Mouse (Mus musculus): ENCODE results near the gene Lins1. TPM values are rescaled to one million over a fixed set of nuclear protein-coding genes. Genes with fewer than 3 reads are reported as not detected.

The Lins1 gene
- polyA plus RNA-seq, 1 experiment = 9.6 TPM

DNA sequence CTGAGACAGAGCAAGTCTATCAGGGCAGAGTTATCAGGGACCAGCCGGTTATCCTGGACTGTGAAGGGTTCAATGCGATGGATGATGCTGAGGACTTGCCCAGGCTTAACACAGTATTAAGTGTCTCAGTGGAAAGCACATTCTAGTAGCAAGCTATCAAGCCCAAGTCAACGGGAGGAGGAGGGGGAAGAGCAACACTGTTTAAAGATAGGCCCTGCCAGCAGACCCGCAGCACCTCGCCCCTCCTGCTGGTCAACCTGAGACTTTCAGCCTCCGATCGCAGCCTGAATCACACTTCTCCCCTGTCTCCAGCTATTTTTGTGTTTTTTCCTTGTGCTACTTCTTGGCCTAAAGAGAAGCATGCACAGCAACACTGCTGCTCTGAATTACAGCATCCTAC, 29.4 kb upstream of the Lins1 start:
- TF ChIP-seq POLR2A (IDR thresholded peaks at IDR 0.05; ENCODE audit: control insufficient read depth, low read depth, low read length) = no peak
- no peak for TF ChIP-seq CTCF (IDR thresholded peaks at IDR 0.05; ENCODE audit: control insufficient read depth, insufficient read depth, insufficient replicate concordance, low read depth, low read length)
- no peaks in the 10 kb centered on the region; the same call in 1 of the 2 replicates for H3K36me3 ChIP-seq (ENCODE audit: control insufficient read depth, insufficient read depth, low read length)
- no peak overlapping the region for H3K27ac ChIP-seq (ENCODE audit: control insufficient read depth, insufficient read depth, low read depth, low read length)
- H3K4me3 ChIP-seq (ENCODE audit: control insufficient read depth, low read depth, low read length) = no peak overlapping the region
- no peaks in the 10 kb centered on the region for H3K4me1 ChIP-seq (ENCODE audit: control insufficient read depth, insufficient read depth, low read length)
- no peaks in the 10 kb centered on the region for H3K27me3 ChIP-seq (ENCODE audit: control insufficient read depth, insufficient read depth, low read length)

GRCm38 (mm10) chr7:66660972-66661371, 28.7 kb upstream of the Lins1 start:
- H3K27me3 ChIP-seq (ENCODE audit: control insufficient read depth, insufficient read depth, low read length) = no peaks in the 10 kb centered on the region
- no peaks in the 10 kb centered on the region for H3K36me3 ChIP-seq (ENCODE audit: control insufficient read depth, insufficient read depth, low read length)
- no peak overlapping the region for H3K27ac ChIP-seq (ENCODE audit: control insufficient read depth, insufficient read depth, low read depth, low read length)
- no peak overlapping the region for H3K4me3 ChIP-seq (ENCODE audit: control insufficient read depth, low read depth, low read length)
- no peaks in the 10 kb centered on the region for H3K4me1 ChIP-seq (ENCODE audit: control insufficient read depth, insufficient read depth, low read length)
- no peak for TF ChIP-seq CTCF (IDR thresholded peaks at IDR 0.05; ENCODE audit: control insufficient read depth, insufficient read depth, insufficient replicate concordance, low read depth, low read length)
- no peak for TF ChIP-seq POLR2A (IDR thresholded peaks at IDR 0.05; ENCODE audit: control insufficient read depth, low read depth, low read length)

DNA sequence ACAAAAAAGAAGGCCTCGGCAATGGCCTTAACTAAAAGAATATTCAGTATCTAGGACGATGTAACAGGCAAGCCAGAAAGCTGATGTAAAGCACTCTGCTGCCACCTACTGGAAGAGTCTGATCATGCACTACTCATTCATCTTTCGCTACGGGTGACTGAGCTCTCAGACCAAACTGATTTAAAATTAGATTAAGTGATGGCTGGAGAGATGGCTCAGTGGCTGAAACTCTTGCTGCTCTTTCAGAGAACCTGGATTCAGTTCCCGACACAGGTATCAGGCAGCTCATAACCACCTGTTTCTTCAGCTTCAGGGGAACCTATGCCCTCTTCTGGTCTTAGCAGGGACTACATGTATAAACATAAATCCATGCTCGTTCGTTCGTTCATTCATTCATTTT, 28.1 kb upstream of the Lins1 start:
- no peaks in the 10 kb centered on the region for H3K36me3 ChIP-seq (ENCODE audit: control insufficient read depth, insufficient read depth, low read length)
- H3K4me3 ChIP-seq (ENCODE audit: control insufficient read depth, low read depth, low read length) = no peak overlapping the region
- H3K27ac ChIP-seq (ENCODE audit: control insufficient read depth, insufficient read depth, low read depth, low read length) = no peak overlapping the region
- H3K4me1 ChIP-seq (ENCODE audit: control insufficient read depth, insufficient read depth, low read length) = no peaks in the 10 kb centered on the region
- no peaks in the 10 kb centered on the region for H3K27me3 ChIP-seq (ENCODE audit: control insufficient read depth, insufficient read depth, low read length)
- peak; percentile 26; the same call in 1 of the 2 replicates for TF ChIP-seq CTCF (IDR thresholded peaks at IDR 0.05; ENCODE audit: control insufficient read depth, insufficient read depth, insufficient replicate concordance, low read depth, low read length)
- no peak for TF ChIP-seq POLR2A (IDR thresholded peaks at IDR 0.05; ENCODE audit: control insufficient read depth, low read depth, low read length)

GRCm38 (mm10) chr7:66663548-66663947, 26.1 kb upstream of the Lins1 start:
- TF ChIP-seq CTCF (IDR thresholded peaks at IDR 0.05; ENCODE audit: control insufficient read depth, insufficient read depth, insufficient replicate concordance, low read depth, low read length) = no peak
- no peak for TF ChIP-seq POLR2A (IDR thresholded peaks at IDR 0.05; ENCODE audit: control insufficient read depth, low read depth, low read length)
- Histone ChIP-seq H3K36me3 (ENCODE audit: control insufficient read depth, insufficient read depth, low read length) (no peaks in the 10 kb centered on the region), H3K4me1 (ENCODE audit: control insufficient read depth, insufficient read depth, low read length) (no peaks in the 10 kb centered on the region), H3K27ac (ENCODE audit: control insufficient read depth, insufficient read depth, low read depth, low read length) (no peak overlapping the region), H3K27me3 (ENCODE audit: control insufficient read depth, insufficient read depth, low read length) (no peaks in the 10 kb centered on the region), H3K4me3 (ENCODE audit: control insufficient read depth, low read depth, low read length) (no peak overlapping the region)

GRCm38 (mm10) chr7:66667064-66667463, 22.6 kb upstream of the Lins1 start:
- Histone ChIP-seq H3K27ac (ENCODE audit: control insufficient read depth, insufficient read depth, low read depth, low read length) (no peak overlapping the region), H3K36me3 (ENCODE audit: control insufficient read depth, insufficient read depth, low read length) (no peaks in the 10 kb centered on the region), H3K4me1 (ENCODE audit: control insufficient read depth, insufficient read depth, low read length) (no peaks in the 10 kb centered on the region), H3K4me3 (ENCODE audit: control insufficient read depth, low read depth, low read length) (no peak overlapping the region), H3K27me3 (ENCODE audit: control insufficient read depth, insufficient read depth, low read length) (no peaks in the 10 kb centered on the region)
- no peak for TF ChIP-seq POLR2A (IDR thresholded peaks at IDR 0.05; ENCODE audit: control insufficient read depth, low read depth, low read length)
- no peak for TF ChIP-seq CTCF (IDR thresholded peaks at IDR 0.05; ENCODE audit: control insufficient read depth, insufficient read depth, insufficient replicate concordance, low read depth, low read length)

DNA sequence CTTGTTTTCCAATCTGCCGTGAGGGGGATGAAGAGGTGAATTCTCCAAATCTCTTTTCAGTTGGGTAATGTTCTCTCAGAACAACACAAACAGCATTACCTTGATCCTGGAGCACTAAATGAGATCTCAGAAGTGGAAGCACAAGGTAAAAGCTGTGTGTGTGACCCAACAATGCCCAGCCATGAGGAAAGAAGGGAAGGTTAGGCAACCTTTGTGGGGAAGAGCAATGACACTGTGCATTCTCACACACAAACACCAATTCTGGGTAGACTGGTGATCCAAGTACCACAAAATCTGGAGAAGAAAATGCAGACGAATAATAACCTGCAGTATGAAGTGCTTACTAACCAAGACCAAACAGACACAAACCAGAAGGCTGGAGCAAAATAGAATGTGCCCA, 13.9 kb upstream of the Lins1 start:
- Histone ChIP-seq H3K27ac (ENCODE audit: control insufficient read depth, insufficient read depth, low read depth, low read length) (no peak overlapping the region), H3K4me3 (ENCODE audit: control insufficient read depth, low read depth, low read length) (no peak overlapping the region), H3K36me3 (ENCODE audit: control insufficient read depth, insufficient read depth, low read length) (peaks cover 2% of the 10 kb centered on the region; the same call in 1 of the 2 replicates), H3K27me3 (ENCODE audit: control insufficient read depth, insufficient read depth, low read length) (no peaks in the 10 kb centered on the region), H3K4me1 (ENCODE audit: control insufficient read depth, insufficient read depth, low read length) (no peaks in the 10 kb centered on the region)
- no peak for TF ChIP-seq POLR2A (IDR thresholded peaks at IDR 0.05; ENCODE audit: control insufficient read depth, low read depth, low read length)
- TF ChIP-seq CTCF (IDR thresholded peaks at IDR 0.05; ENCODE audit: control insufficient read depth, insufficient read depth, insufficient replicate concordance, low read depth, low read length) = no peak

- Histone ChIP-seq H3K36me3 (ENCODE audit: control insufficient read depth, insufficient read depth, low read length) (no peaks in the 10 kb centered on the region; the same call in none of the 2 replicates), H3K27me3 (ENCODE audit: control insufficient read depth, insufficient read depth, low read length) (no peaks in the 10 kb centered on the region), H3K4me1 (ENCODE audit: control insufficient read depth, insufficient read depth, low read length) (no peaks in the 10 kb centered on the region), H3K27ac (ENCODE audit: control insufficient read depth, insufficient read depth, low read depth, low read length) (no peak overlapping the region), H3K4me3 (ENCODE audit: control insufficient read depth, low read depth, low read length) (no peak overlapping the region)
- TF ChIP-seq POLR2A (IDR thresholded peaks at IDR 0.05; ENCODE audit: control insufficient read depth, low read depth, low read length) (no peak), CTCF (IDR thresholded peaks at IDR 0.05; ENCODE audit: control insufficient read depth, insufficient read depth, insufficient replicate concordance, low read depth, low read length) (no peak)
Observed at GRCm38 (mm10) chr7:66682119-66682863, 7.4 kb upstream of the Lins1 start.
